Mouse (Mus musculus) NIH3T3 (cell line): ENCODE data around the gene Nphp3.
A peak's percentile ranks its signal among the peaks of the same experiment; 100 is the strongest.

ENCODE experiments used
- DNase-seq: peaks from one replicate; pipeline ENCODE4 v3.0.0-alpha.2; 2012; ENCODE audit warnings: low read depth

The Nphp3 gene

GRCm38 (mm10) chr9:104063244-104063961, 61.1 kb downstream of the Nphp3 start, which contains the start of gene Acad11:
Gene Acad11 (plus strand): TSS chr9:104063377.
- DNase-seq: peak; percentile 90

GRCm38 (mm10) chr9:104064571-104064970, 62.2 kb downstream of the Nphp3 start:
- no peak for DNase-seq

GRCm38 (mm10) chr9:104070241-104070640, 67.9 kb downstream of the Nphp3 start:
- no peak for DNase-seq

- no peak for DNase-seq
These were observed 68.7 kb downstream of the Nphp3 start for GRCm38 (mm10) chr9:104070863-104071604.

GRCm38 (mm10) chr9:104075808-104076207, 73.5 kb downstream of the Nphp3 start:
- DNase-seq: peak; percentile 57

GRCm38 (mm10) chr9:104078780-104079179, 76.4 kb downstream of the Nphp3 start:
- no peak for DNase-seq

- peak; percentile 58 for DNase-seq
These were observed 77.0 kb downstream of the Nphp3 start for GRCm38 (mm10) chr9:104079379-104079778.

GRCm38 (mm10) chr9:104080038-104080437, 77.7 kb downstream of the Nphp3 start:
- no peak for DNase-seq

GRCm38 (mm10) chr9:104085730-104086429, 83.5 kb downstream of the Nphp3 start:
- peak; percentile 5 for DNase-seq

- peak; percentile 32 for DNase-seq
These were observed 86.2 kb downstream of the Nphp3 start for GRCm38 (mm10) chr9:104088555-104088954.

GRCm38 (mm10) chr9:104092945-104093344, 90.6 kb downstream of the Nphp3 start:
- DNase-seq: no peak
